Mouse (Mus musculus) midbrain, embryonic 14.5 days (tissue): ENCODE measurements at regions not wholly inside any gene's neighbourhood (a gene's known extent, or its start where the extent isn't known, plus 50 kb on each side); places are given as distances from the start of the nearest gene placed in this dataset.

ENCODE experiments used
- ATAC-seq: fragments of 200-750 bp; cut with Nextera tagmentation; 2 replicates; pipeline ENCODE4 v1.8.0; 2017; ENCODE audit warnings: moderate number of reproducible peaks, moderate library complexity; ENCODE audit not compliant: low FRiP score, low TSS enrichment
- DNase-seq: peaks from one replicate; pipeline ENCODE4 v3.0.0-alpha.2; 2015
- H3K27ac ChIP-seq: fragments of 300-500 bp; sonication (generic); replicated peaks from 2 replicates; pipeline ENCODE4 v1.5.1; 2014; ENCODE audit warnings: mild to moderate bottlenecking, low read depth, low read length, moderate library complexity
- H3K27me3 ChIP-seq: fragments of 300-500 bp; sonication (generic); 2 replicates; pipeline ENCODE4 v1.6.1; 2014; ENCODE audit warnings: low read length, control low read depth, mixed read lengths; ENCODE audit not compliant: control insufficient read depth, insufficient read depth
- H3K36me3 ChIP-seq: fragments of 300-500 bp; sonication (generic); 2 replicates; pipeline ENCODE4 v1.6.1; 2014; ENCODE audit warnings: low read length, control low read depth; ENCODE audit not compliant: control insufficient read depth, insufficient read depth
- H3K4me1 ChIP-seq: fragments of 300-500 bp; sonication (generic); 2 replicates; pipeline ENCODE4 v1.6.1; 2014; ENCODE audit warnings: mild to moderate bottlenecking, antibody characterized with exemption, low read length, control low read depth; ENCODE audit not compliant: control insufficient read depth, insufficient read depth
- H3K4me2 ChIP-seq: fragments of 300-500 bp; sonication (generic); 2 replicates; pipeline ENCODE4 v1.6.1; 2014; ENCODE audit warnings: mild to moderate bottlenecking, low read length, moderate library complexity
- H3K4me3 ChIP-seq: fragments of 300-500 bp; sonication (generic); replicated peaks from 2 replicates; pipeline ENCODE4 v1.5.1; 2014; ENCODE audit warnings: low read depth, low read length
- H3K9ac ChIP-seq: fragments of 300-500 bp; sonication (generic); replicated peaks from 2 replicates; pipeline ENCODE4 v1.6.1; 2014; ENCODE audit warnings: mild to moderate bottlenecking, low read length, moderate library complexity
- H3K9me3 ChIP-seq: fragments of 300-500 bp; sonication (generic); 2 replicates; pipeline ENCODE4 v1.6.1; 2016; ENCODE audit warnings: low read length, control low read depth, mixed read lengths; ENCODE audit not compliant: control insufficient read depth
- WGBS: fragments of 180-500 bp; shearing (Covaris S2); extraction: QIAGEN DNeasy Blood & Tissue Kit; methylation state at CpG from one replicate; pipeline ENCODE4 v1.1.7; 2014; 5-methylcytosine and 5-hydroxymethylcytosine counted together

- Histone ChIP-seq H3K27me3 (no peaks in the 10 kb centered on the region), H3K9ac (no peak overlapping the region)
Observed at GRCm38 (mm10) chr1:159429926-159430325, 93.6 kb upstream of the Tnr start.

GRCm38 (mm10) chr1:159433521-159433920, 90.0 kb upstream of the Tnr start:
- Histone ChIP-seq H3K27me3 (no peaks in the 10 kb centered on the region), H3K4me1 (no peaks in the 10 kb centered on the region), H3K27ac (no peak overlapping the region), H3K4me2 (no peak overlapping the region), H3K4me3 (no peak overlapping the region), H3K9ac (no peak overlapping the region), H3K9me3 (no peaks in the 10 kb centered on the region), H3K36me3 (no peaks in the 10 kb centered on the region)
- ATAC-seq (no peak), DNase-seq (no peak)
- 93% methylated on average over 4 of the region's 4 CpGs for WGBS

More at GRCm38 (mm10) chr1:159429926-159430325, 93.6 kb upstream of the Tnr start:
- Histone ChIP-seq H3K36me3 (no peaks in the 10 kb centered on the region), H3K4me1 (no peaks in the 10 kb centered on the region), H3K9me3 (no peaks in the 10 kb centered on the region), H3K27ac (no peak overlapping the region), H3K4me3 (no peak overlapping the region), H3K4me2 (no peak overlapping the region)
- DNase-seq (no peak), ATAC-seq (no peak)

- no peaks in the 10 kb centered on the region for H3K36me3 ChIP-seq
- no peak overlapping the region for H3K4me3 ChIP-seq
- DNase-seq (no peak), ATAC-seq (no peak)
- H3K27ac ChIP-seq, result no peak overlapping the region
- H3K9me3 ChIP-seq, result no peaks in the 10 kb centered on the region
- WGBS, result 83% methylated on average over 1 of the region's 1 CpGs
- H3K9ac ChIP-seq, result no peak overlapping the region
- H3K4me2 ChIP-seq, result no peak overlapping the region
- H3K27me3 ChIP-seq, result no peaks in the 10 kb centered on the region
- H3K4me1 ChIP-seq, result no peaks in the 10 kb centered on the region
Observed at GRCm38 (mm10) chr1:159440770-159441169, 82.8 kb upstream of the Tnr start.

- ATAC-seq, result no peak
- no peak for DNase-seq
Observed at GRCm38 (mm10) chr1:159444093-159444492, 79.5 kb upstream of the Tnr start.

GRCm38 (mm10) chr1:159445465-159445864, 78.1 kb upstream of the Tnr start:
- no peaks in the 10 kb centered on the region for H3K27me3 ChIP-seq
- no peak overlapping the region for H3K27ac ChIP-seq
- peak; percentile 19 for DNase-seq
- H3K4me3 ChIP-seq, result no peak overlapping the region
- no peaks in the 10 kb centered on the region for H3K4me1 ChIP-seq
- no peak overlapping the region for H3K9ac ChIP-seq
- H3K36me3 ChIP-seq, result no peaks in the 10 kb centered on the region
- H3K9me3 ChIP-seq, result no peaks in the 10 kb centered on the region
- 52% methylated on average over 1 of the region's 1 CpGs for WGBS
- no peak for ATAC-seq
- no peak overlapping the region for H3K4me2 ChIP-seq

More at GRCm38 (mm10) chr1:159444093-159444492, 79.5 kb upstream of the Tnr start:
- Histone ChIP-seq H3K36me3 (no peaks in the 10 kb centered on the region), H3K9ac (no peak overlapping the region), H3K4me3 (no peak overlapping the region), H3K4me2 (no peak overlapping the region), H3K9me3 (no peaks in the 10 kb centered on the region), H3K27me3 (no peaks in the 10 kb centered on the region), H3K4me1 (no peaks in the 10 kb centered on the region), H3K27ac (no peak overlapping the region)
- 89% methylated on average over 1 of the region's 1 CpGs for WGBS

- Histone ChIP-seq H3K9ac (no peak overlapping the region), H3K4me1 (no peaks in the 10 kb centered on the region), H3K27me3 (no peaks in the 10 kb centered on the region), H3K4me3 (no peak overlapping the region), H3K9me3 (no peaks in the 10 kb centered on the region), H3K36me3 (no peaks in the 10 kb centered on the region), H3K27ac (no peak overlapping the region), H3K4me2 (no peak overlapping the region)
- DNase-seq, result no peak
- WGBS, result 75% methylated on average over 3 of the region's 3 CpGs
- no peak for ATAC-seq
Observed at GRCm38 (mm10) chr1:159451462-159451861, 72.1 kb upstream of the Tnr start.

- no peak overlapping the region for H3K9ac ChIP-seq
- ATAC-seq (no peak), DNase-seq (no peak)
- H3K27me3 ChIP-seq, result no peaks in the 10 kb centered on the region
- WGBS, result 87% methylated on average over 4 of the region's 4 CpGs
- H3K4me1 ChIP-seq, result no peaks in the 10 kb centered on the region
- H3K4me3 ChIP-seq, result no peak overlapping the region
- H3K36me3 ChIP-seq, result no peaks in the 10 kb centered on the region
- H3K9me3 ChIP-seq, result no peaks in the 10 kb centered on the region
- no peak overlapping the region for H3K27ac ChIP-seq
- no peak overlapping the region for H3K4me2 ChIP-seq
Observed at GRCm38 (mm10) chr1:159460876-159461275, 62.7 kb upstream of the Tnr start.

- no peaks in the 10 kb centered on the region for H3K9me3 ChIP-seq
- no peak overlapping the region for H3K9ac ChIP-seq
- H3K27me3 ChIP-seq, result no peaks in the 10 kb centered on the region
- ATAC-seq (no peak), DNase-seq (no peak)
- no peaks in the 10 kb centered on the region for H3K36me3 ChIP-seq
- no peak overlapping the region for H3K27ac ChIP-seq
- no peak overlapping the region for H3K4me3 ChIP-seq
- H3K4me2 ChIP-seq, result no peak overlapping the region
- H3K4me1 ChIP-seq, result no peaks in the 10 kb centered on the region
Observed at GRCm38 (mm10) chr1:159470941-159471340, 52.6 kb upstream of the Tnr start.
